Mouse (Mus musculus) left cerebral cortex, adult 6 months (tissue): ENCODE results near the gene Olfr678. TPM values are rescaled to one million over a fixed set of nuclear protein-coding genes. Genes with fewer than 3 reads are reported as not detected.

Experiments used
- long read RNA-seq, 2 experiments: library from polyadenylated mRNA; unstranded; transcript quantifications; one replicate each; pipeline ENCODE4 v2.0.0; 2019 to 2020
- polyA plus RNA-seq: library from polyadenylated mRNA; unstranded; fragments of <200 nt; fragmentation: Nextera tagmentation; gene quantifications from 2 replicates; pipeline ENCODE4 v1.2.3, GENCODE M21; 2021

Olfr678 gene
- not detected in 2 replicates for polyA plus RNA-seq
- long read RNA-seq, experiment 1, result 0 reads
- long read RNA-seq, experiment 2, result 0 reads

DNA sequence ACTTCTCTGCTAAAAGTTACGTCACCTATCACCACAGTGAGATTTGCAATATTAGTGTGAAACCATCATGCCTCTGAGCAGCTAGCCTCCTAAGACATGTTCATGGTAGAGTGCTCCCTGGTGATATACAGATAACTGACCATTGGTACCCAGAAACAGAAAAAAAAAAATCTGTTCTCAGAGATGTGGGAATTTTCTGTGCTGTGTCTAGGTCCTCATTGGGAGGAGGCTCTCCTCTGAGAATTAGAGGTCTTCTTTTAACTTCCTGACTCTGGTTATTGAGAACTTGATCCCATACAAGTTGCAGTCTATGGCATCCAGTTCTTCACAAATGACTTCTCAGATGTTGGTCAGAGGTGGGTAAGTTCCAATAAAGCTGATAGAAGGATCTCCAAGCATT, at the start of gene Olfr678:
Olfr678 (plus strand) TSS at position 301 of the 400 bp plus-strand sequence.

GRCm38 (mm10) chr7:105028360-105028759, 35.9 kb upstream of the Olfr678 start, which contains the start of gene Olfr675:
TSS of gene Olfr675 (minus strand) at chr7:105028460.

DNA sequence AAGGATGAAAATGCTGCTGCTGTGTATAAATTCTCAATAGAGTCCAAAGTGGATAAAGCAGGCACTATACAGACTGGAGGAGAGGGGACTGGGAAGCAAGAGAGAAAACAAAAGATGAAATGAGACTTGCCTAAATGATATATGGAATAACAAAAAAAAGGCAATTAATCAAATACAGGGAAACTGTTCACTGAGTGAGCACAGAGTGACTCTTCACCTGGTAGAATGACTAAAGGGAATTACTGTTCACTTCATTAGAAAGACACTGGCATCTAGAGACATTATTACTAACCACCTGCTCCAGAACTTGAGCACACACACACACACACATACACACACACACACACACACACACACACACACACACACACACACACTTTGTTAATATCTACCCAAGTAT, 31.9 kb upstream of the Olfr678 start, which contains the start of gene Olfr676:
Olfr676 (plus strand) TSS at position 301 of the 400 bp plus-strand sequence.

DNA sequence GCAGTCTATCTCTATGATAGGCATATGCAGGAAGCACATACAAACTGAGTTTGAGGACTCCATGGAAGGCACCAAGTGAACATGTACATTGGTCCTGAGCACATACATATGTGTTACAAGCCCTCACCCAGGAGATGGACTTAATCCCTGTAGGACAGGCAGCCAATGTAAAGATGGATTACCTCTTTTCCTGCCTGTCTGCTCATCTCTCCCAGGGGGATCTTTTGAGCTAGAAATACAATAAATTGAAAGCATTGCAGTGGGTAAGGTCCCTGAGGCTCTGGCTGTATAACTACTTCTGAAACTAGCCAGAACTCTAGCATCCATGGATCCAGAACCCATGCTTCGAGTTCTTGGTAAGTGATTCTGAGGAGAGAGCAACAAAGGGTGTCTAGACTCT, 16.6 kb downstream of the Olfr678 start, which contains the start of gene Olfr679:
Olfr679 (plus strand) TSS at position 301 of the 400 bp plus-strand sequence.

GRCm38 (mm10) chr7:105092717-105093116, 28.4 kb downstream of the Olfr678 start, which contains the start of gene Olfr680-ps1:
TSS of gene Olfr680-ps1 (minus strand) at chr7:105092817.

DNA sequence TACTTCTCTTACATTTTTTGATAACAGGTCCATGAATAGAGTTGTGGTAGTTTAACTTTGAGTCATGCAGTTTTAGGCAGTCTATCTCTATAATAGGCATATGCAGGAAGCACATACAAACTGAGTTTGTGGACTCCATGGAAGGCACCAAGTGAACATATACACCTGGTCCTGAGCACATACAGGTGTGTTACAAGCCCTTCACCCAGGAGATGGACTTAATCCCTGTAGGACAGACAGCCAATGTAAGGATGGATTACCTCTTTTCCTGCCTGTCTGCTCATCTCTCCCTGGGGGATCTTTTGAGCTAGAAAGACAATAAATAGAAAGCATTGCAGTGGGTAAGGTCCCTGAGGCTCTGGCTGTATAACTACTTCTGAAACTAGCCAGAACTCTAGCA, 52.3 kb downstream of the Olfr678 start, which contains the start of gene Olfr681:
Olfr681 (plus strand) TSS at position 301 of the 400 bp plus-strand sequence.

Other genes starting within 250 kb of the Olfr678 start
- not detected in 2 replicates for gene Usp17lb, start 221.9 kb upstream of the Olfr678 start, polyA plus RNA-seq
- gene Usp17la, start 207.5 kb upstream of the Olfr678 start, polyA plus RNA-seq, result not detected in 2 replicates
- not detected in 2 replicates for gene Olfr665, start 186.4 kb upstream of the Olfr678 start, polyA plus RNA-seq
- not detected in 2 replicates for gene Olfr666, start 168.5 kb upstream of the Olfr678 start, polyA plus RNA-seq
- not detected in 2 replicates for gene Olfr667, start 143.0 kb upstream of the Olfr678 start, polyA plus RNA-seq
- not detected in 2 replicates for gene Olfr668, start 136.4 kb upstream of the Olfr678 start, polyA plus RNA-seq
- not detected in 2 replicates for gene Olfr669, start 130.2 kb upstream of the Olfr678 start, polyA plus RNA-seq
- not detected in 2 replicates for gene Olfr670, start 101.9 kb upstream of the Olfr678 start, polyA plus RNA-seq
- not detected in 2 replicates for gene Olfr671, start 85.3 kb upstream of the Olfr678 start, polyA plus RNA-seq
- gene Olfr672, start 62.4 kb upstream of the Olfr678 start, polyA plus RNA-seq, result not detected in 2 replicates
- not detected in 2 replicates for gene Olfr675, start 36.0 kb upstream of the Olfr678 start, polyA plus RNA-seq
- not detected in 2 replicates for gene Olfr676, start 31.8 kb upstream of the Olfr678 start, polyA plus RNA-seq
- not detected in 2 replicates for gene Olfr677, start 13.1 kb upstream of the Olfr678 start, polyA plus RNA-seq
- gene Olfr679, start 16.7 kb downstream of the Olfr678 start, polyA plus RNA-seq, result not detected in 2 replicates
- not detected in 2 replicates for gene Olfr680-ps1, start 28.3 kb downstream of the Olfr678 start, polyA plus RNA-seq
- not detected in 2 replicates for gene Olfr681, start 52.4 kb downstream of the Olfr678 start, polyA plus RNA-seq
- not detected in 2 replicates for gene Olfr683, start 82.5 kb downstream of the Olfr678 start, polyA plus RNA-seq
- not detected in 2 replicates for gene Olfr684, start 99.2 kb downstream of the Olfr678 start, polyA plus RNA-seq
- not detected in 2 replicates for gene Olfr685, start 121.5 kb downstream of the Olfr678 start, polyA plus RNA-seq
- gene Olfr686, start 143.0 kb downstream of the Olfr678 start, polyA plus RNA-seq, result not detected in 2 replicates
- not detected in 2 replicates for gene Olfr688, start 223.6 kb downstream of the Olfr678 start, polyA plus RNA-seq
- not detected in 2 replicates for gene Olfr689, start 246.7 kb downstream of the Olfr678 start, polyA plus RNA-seq